Mouse (Mus musculus) adrenal gland, adult 8-10 months (tissue): ENCODE data around the gene Sept11. TPM values are rescaled to one million over a fixed set of nuclear protein-coding genes. Genes with fewer than 3 reads are reported as not detected.
A peak's percentile ranks its signal among the peaks of the same experiment; 100 is the strongest.

Source experiments
- DNase-seq: peaks from one replicate; pipeline ENCODE4 v3.0.0; 2022
- total RNA-seq, 4 experiments: library from RNA; stranded (reverse); gene quantifications; 2 replicates each; pipeline ENCODE4 v1.2.4; 2022

Sept11 gene
- 10 to 100 TPM; 40.3 to 44.5 (median 42.4) TPM for total RNA-seq

DNA sequence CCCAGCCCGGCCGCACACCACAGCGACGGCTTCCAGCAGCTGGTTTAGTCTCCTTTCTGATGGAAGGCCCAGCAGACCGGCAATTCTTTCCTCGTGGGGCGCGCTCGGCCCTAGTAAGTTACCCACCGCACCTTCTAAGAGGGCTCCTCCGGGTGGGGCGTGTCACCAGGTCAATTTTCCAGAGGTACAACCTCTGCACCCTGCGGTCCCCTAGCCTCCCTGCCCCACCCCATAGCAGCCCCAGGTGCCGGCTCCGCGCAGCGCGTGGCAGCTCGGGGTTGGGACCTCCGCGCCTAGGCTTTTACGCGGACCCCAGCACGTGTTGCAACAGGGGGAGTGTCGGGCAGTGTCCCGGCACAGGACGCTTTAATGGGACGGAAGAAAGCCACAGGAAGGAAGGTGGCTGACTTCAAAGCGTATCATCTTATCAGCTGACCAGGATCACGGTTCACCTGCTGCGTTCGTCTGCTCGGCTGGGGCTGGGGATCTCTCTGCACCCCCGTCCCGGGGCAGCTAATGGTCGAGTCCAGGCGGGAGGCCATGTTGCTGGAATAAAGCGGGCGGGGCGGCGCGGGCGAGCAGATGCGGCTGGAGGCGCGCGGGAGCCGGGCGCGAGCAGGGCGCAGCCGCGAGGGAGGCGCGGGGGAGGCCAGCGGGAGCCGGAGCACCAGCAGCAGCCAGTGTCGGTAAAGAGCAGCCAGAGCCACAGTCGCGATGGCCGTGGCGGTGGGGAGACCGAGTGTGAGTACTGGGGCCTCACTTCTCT, at the start of gene Sept11:
Gene Sept11 (plus strand): TSS at position 581 of the 766 bp plus-strand sequence.
- DNase-seq = peak; percentile 87

DNA sequence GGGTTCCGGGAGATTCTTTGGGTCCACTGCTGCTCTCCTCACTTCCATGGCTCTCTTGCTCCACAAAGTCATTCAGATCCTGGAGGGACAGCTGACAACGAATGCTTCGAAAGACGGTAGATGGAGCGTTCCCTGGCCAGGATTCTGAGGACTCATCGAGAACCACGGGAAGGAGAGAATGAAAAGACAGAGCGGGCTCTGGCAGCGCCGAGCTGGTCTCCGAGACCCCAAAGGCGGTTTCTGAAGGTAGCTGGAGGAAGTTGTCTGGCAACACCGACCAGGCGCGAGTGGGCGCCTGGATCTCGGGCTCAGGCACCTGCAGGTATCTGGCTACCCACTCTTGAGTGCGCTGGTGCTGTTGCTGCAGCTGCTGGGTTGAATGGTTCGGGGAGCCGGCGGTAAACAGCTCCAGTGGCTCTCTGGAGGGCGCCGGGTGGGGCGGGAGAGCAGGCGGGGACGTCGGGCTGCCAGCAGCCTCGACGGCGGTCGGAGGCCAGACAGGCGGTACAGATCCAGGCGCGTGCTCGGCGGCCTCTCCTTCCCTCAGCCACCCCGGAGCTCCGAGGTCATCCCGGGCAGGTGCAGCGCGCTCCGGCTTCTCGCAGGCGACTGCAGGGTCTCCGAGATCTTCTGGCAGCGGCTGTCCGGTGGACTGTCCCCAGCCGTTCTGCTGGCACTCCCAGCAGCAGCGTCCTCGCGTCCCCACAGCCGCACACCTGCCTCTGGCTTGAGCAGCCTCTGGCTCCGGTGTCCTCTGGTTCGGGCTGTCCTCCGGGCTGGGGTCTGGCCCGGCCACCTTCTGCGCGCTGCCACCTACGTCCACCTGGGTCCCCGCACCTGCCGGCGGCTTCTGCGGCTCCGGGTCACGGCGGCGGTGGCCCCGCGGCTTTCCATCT, 49.3 kb upstream of the Sept11 start:
- DNase-seq = no peak

DNA sequence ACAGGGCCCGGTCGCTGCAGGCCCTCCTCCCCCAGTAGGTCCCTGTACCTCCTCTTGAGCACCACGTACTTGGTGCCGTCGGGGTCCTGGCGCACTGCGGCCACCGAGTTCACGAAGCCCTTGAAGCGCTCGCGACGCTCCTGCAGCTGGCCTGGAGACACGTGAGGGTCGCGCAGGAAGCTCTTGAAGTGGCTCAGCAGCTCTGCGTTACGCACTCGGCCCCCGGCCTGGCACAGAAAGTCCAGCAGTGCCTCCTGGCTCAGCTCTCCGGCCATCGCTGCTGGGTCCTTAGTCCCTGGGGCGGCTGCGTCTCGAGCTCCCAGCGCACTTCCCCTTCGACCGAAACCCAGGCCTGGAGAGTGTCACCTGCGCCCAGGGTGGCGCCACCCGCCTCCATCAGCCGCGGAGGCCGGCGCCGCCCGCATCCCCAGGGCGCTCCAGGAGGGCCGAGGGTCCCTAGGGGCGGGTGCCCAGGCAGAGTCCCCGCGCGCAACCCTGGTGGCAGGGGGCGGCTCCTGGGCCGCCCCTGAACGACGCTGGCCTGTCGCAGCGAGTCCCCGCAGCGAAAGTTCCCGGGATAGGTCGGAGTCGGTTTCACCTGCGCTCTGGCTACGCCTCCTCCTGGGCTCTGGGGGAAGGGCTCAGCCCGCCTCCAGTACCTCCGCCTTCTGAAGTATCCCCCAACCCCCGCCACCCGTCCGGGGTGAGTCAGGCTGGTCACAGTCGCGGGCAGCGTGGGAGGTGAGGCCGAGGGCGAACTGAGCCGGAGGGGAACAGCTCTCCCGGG, 48.5 kb upstream of the Sept11 start, which contains the start of gene Sowahb:
Gene Sowahb (minus strand): TSS at position 439 of the 787 bp plus-strand sequence.
- no peak for DNase-seq

DNA sequence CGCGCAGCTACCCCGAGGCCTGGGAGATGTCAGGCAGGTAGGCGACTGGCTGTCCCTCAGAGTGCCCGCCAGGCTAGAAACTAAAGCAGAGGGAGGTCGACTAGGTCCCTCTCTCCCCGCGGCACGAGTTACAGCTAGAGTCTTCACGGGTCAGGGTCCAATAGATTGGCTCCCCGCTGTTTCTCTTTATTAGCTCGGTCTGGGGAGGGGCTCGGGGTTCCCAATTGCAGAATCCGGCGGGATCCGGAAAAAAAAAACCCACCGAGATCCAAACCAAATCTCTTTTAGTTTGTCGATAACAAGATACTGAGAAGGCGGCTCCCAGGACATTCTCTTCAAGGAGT, 47.9 kb upstream of the Sept11 start:
- no peak for DNase-seq

DNA sequence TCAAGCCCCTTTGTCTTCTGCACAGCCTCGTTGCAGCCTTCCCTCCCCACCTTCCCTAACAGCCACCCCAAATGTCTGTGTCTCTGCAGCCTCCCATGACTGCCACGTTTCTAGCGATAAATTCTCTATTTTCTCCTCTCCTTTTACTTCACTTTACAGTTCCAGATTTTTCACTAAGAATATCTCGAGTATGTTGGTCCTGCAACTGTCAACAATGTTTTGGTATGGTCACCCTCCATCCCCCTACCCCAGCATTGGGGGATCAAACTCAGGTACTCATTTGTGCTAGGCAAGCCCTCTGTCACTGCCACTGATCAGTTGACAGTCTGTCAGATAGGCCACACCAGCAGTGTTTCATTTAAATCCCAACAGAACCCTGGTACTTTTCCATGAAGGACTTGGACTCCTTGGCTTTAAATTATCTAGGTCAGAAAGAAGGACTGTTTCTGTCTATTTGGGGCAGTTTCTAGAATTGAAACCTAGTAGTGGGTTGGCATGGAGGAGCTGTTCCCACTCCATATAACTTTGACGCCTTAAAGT, 46.9 kb upstream of the Sept11 start:
- DNase-seq = no peak

DNA sequence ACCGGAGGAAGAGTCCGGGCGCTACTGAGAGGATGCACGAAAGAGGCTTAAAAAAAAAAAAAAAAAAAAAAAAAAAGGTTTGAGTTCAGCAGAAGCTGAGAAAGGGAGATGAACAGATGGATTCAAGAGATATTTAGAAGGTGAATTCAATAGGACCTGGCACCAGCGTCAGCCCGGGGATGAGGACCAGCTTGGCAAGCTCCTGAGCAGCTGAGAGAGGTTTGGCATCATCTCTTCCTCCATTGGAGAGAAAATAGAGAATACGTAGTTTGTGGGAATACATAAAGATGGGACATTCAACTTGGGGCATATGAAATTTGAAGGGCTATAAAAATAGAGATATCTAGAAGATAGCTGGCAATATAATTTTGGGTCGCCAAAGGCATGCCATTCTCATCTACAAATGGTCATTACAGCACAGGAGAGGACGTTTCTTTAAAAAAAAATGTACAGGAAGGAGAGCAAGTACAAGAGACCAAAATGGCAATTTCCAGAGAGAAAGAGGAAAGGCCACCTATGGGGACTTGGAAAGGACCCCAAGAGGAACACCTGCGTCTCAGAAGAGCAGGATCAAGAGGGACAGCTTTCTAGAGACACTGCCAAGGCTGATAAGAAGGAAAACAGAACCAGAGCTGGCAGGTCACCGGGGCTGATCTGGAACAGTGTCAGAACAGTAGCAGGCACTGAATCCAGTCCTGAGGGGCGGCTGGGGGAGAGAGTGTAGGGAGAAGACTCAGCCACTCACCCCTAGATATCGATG, 44.6 kb upstream of the Sept11 start:
- DNase-seq = no peak

DNA sequence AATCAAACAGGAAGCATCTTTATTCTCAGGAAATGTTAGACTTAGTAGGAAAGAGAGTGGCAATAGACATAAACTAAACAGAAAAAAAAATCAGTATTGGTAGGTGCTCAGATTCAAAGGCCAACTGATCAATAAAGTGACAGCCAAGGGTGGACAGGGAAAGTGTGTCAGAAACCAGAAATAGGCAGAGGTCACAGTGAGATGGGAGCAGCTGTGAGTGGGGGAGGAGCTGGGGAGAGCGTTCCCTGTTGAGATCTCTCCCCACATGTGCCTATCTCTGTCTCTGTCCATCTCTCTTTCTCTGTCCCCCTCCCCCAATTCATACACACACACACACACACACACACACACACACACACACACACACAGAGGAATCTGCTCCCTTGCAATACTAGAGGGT, 43.3 kb upstream of the Sept11 start:
- no peak for DNase-seq

DNA sequence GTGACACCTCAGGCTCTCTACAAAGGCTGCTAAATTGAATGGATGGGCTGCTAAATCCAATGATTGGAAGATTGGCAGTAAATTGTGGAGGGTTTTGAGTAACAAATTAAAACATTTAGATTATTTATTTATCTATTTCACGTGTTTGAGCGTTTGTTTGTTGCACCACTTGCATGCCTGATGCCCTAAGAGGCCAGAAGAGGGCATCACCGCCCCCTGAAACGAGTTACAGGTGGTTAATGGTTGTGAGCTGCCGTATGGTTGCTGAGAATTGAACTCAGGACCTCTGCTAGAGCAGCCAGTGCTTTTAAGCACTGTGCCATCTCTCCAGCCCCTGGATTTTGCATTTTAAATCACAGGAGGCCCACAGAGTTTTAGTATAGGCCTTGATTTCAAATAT, 42.2 kb upstream of the Sept11 start:
- no peak for DNase-seq

DNA sequence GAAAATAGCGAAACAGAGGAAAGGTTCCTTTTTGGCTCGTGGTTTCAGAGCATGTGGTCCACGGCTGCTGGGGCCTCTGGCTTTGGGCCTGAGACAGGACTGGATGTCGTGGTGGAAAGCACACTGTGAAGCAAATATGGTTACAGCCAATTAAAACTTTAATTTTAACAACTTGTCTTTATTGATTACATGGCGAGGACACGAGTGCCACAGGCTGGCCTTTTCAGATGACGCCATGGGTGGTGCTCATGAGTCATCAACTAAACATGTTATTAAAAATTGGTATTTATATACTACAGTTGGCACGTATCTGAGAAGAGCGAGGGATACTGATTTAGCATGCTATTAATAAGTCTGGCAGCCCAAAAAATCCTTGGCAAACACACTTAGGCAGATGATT, 41.3 kb upstream of the Sept11 start:
- DNase-seq = no peak

DNA sequence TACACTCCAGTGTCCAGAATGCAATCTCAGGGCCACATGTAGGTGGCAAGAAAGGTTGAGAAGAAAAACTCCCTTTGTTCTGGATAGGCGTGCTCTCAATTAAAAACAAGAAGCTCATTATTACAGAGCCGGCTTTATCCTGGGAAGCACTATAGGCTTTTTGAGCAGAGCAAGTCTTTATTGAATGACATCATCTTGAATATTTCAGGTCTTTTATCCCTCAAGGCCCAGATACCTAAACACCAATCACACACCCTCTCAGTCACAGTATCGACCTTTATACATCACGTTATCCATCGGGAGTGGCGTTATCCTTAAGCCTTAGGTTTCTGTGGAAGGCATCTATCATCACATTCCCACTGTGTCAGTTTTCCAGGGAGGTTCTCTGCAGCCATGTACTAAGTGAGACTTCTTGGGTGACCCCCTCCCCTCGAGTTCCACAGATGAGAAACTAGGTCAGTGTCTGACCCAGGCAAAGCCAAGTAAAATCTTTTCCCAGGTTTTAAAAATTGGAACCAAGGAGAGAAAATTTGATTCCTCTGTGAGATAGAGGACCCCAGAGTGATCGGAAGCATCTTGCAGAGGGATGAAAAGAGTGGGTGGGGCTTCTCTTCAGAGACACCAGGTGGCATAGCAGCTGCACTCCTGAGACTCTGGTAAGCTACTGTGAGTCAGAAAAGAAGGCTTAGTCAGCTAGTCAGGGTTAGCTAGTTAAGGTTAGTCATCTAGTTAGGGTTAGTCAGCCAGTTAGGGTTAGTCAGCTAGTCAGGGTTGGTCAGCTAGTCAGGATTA, 39.4 kb upstream of the Sept11 start:
- no peak for DNase-seq

DNA sequence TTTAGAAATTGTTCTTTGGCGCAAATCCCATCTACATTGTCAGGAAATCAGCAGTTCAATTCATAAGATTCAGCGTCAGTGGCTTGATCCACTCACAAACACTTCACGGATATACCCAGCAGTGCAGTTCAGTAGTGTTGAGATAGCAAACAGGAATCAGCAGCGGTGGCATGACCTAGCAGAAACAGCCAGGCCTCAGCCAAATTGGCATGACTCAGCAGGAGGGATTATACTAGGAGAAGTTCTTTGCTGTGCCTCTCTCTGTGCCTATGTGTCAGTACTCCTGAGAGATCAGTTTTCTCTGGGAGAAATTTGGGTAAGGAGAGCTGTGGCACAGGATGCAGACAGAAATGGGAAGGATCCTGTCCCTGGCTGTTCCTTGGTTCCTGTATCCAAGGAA, 32.4 kb upstream of the Sept11 start:
- DNase-seq = no peak

DNA sequence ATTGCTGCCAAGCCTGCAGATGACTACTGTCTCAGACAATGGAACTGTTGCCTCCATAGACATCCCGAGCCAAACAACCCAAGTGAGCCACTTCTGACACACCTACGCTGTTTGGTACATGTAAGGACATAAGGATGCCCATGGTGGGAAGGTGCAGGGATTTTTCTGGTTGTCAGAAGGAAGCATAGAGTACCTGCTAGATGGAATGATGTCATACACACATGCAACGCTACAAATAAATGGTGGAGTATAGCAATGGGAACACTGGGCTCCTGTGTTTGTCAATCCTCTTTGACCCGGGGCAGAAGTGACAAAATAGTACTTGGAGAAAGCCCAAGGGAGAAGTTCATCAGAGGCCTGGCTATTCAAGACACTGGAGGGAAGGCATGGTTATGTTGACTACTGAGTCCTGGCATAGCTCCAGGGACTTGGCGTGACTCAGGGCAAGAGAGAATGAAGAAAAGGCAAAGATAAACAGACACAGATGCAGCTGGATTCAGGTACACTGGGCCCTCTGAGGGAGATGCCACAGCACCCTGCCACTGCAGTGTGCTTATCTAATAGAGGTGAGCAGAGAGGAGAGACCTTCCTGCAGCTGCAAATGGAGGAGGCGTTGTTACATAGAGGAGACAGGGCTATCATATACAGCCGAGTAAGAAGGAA, 15.4 kb upstream of the Sept11 start:
- DNase-seq = no peak

DNA sequence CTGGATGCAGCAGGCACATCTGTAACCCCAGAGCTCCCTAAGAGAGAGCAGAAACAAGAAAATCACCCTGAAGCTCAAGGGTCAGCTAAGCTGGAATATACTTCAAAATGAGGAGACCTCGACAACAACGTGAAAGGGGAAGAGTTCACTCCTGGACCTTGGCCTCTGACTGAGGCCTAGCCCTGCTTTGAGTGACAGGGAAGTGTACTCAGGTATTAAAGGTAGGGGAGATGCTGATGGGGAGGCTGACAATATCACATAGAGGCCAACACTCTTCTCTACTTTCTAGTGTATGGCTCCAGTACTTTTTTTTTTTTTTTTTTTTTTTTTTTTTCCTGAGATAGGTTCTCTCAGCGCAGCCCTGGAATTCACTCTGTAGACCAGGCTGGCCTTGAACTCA, 13.6 kb upstream of the Sept11 start:
- no peak for DNase-seq

DNA sequence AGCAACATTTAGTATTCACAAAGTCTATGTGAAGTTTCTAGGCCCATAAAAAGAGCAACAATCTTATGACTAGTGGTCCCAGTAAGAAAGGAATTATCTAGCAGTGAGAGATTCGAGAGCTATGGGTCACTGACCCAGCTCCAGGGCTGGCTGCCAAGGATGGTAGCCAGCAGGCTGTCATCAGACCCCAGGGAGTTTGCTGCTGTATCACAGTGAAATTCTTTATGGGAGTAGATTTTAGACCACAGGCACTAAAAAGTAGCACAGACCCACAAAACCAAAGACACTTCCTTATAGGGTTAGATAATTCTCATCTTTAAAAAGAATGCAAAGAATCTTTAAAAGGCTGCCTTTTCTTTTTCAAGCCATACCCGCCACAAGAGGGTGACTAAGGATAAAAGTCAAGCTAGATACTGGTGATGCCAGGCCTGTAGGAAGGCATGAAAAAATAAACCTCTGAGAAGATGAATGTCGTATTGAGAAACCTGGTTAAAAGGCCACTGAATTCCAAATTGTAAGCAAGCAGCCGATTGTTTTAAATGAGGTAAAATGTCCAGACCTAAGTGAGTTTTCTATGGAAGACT, 8.1 kb upstream of the Sept11 start:
- no peak for DNase-seq

DNA sequence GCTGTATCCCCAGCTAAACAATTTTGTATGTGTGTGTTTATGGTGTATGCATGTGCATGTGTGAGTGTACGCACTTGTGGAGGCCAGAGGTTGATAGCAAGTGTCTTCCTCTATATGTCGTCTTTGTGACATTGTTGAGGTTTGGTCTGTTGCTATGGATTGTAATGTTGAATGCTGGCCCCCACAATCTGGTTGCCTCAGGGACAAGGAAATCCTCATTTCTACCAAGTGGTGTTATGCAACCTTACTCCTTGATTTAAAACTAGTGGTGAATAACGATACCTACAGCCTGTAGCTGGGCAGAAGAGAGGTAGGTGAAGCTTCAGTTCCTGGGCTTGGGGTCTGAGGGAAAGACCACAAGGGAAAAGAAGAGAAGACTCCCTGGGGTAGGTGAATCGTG, 7.3 kb upstream of the Sept11 start:
- DNase-seq = no peak

DNA sequence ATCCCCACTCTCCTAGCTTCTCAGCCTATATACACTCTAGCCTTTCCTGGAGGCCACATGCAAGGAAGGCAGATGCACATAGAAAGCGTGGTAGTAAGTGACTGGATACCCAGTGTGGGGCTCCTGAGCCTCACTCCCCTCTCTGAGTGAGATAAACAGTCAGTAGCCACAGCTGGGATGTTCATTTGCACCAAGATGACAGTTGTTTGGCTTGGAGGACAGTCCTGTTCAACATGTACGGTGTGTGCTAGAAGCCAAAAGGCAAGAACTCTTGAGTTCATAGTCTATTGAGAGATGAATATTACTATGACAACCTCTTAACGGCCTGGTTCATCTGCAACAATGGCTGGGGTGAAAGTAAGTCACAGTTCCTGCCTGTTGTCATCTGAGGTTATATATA, 2.0 kb upstream of the Sept11 start:
- no peak for DNase-seq

DNA sequence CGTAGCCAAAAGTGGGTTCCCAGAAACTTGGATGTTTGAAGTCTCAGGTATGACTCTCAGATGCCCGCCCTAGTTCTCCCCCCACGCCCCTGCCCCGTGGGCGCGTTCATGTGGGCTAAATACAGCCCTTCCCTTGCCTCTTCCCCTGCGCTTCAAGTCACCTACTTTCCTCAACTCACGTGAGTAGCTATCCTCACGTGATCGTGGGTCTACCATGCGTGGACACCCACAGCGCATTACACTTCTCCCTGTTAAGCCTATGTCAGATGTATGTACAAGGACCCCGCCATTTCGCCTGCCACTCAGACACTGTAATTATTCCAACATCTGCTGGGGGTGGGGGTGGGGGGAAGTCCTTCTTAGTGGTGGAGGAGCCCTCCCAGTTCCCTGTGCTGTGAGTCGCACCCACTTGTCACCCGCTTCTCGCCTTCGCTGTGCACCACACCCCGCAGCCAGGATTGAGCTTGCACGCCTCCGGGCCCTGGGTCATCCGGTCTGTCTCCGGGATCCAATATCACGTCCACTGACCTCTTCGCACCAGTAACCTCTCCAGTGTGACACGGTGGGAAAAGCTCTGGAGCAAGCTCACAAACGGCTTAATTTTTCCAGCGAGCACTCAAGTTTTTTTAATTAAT, 973 bp upstream of the Sept11 start:
- DNase-seq = peak; percentile 32

DNA sequence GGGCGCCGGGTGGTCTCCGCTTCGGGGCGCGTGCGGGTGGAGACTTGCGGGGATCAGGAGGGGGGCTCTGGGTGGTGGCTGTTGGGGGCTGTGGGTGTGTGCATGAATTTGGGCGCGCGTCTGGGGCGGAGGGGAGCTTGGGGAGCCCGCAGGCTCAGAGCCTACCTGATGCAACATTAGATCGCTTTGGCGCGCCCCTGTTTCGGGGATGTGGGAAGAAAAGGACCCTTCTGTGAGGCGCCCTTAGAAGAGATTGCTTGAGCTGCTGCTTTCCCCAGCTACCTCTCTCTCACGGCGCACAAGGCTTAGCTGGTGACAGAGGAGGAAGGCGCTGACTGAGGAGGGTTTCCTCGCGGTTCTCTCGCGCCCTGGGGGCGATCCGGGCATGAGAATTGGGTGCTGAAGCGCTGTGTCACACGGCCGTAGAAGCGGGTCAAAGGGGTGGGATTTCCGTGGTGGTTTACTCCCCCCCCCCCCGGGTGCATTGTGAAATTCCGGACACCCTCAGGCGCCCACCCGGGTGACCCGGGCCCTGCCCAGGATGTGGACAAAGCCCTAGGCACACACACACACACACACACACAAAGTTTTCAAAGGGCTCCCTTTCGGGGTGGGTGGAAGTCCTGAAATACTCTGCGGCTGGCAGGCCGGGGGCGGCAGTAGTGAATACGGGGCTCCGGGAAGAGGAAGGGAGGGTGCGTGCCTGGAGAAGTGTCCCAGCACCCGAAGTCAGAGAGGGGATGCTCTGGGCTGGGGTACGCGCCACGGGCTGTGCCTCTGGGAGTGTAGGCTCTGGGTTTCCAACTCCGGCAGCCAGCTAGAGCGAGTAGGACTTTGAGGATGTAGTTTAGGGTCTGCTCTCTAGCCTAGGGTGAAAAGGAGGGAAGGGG, 646 bp downstream of the Sept11 start:
- DNase-seq = peak; percentile 13

DNA sequence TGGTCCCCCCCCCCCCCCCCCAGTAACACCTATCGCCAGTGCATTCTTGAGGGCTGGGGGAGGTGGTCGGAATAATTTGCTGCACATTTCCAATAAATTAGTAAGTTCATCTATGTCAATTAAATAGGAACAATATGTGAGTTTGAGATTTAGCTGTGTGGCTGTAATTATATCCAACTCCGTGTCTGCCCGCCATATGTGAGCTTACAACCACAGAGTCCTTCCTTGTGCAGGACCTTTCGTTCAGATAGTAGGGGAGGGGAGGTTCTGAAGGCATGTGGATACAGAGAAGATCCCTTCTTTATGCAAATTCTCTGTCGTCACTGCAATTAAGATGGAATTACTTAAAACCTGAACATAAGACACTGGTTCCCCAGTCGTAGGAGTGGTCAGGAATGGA, 2.1 kb downstream of the Sept11 start:
- DNase-seq = no peak
